Mouse (Mus musculus): ENCODE data around the gene Ccnj. TPM values are rescaled to one million over a fixed set of nuclear protein-coding genes. Genes with fewer than 3 reads are reported as not detected.

Ccnj gene
- polyA plus RNA-seq, 1 experiment from 2014 or later = 5.4 TPM

- Histone ChIP-seq H3K36me3 (ENCODE audit: control insufficient read depth, insufficient read depth, low read length) (no peaks in the 10 kb centered on the region), H3K27me3 (ENCODE audit: control insufficient read depth, insufficient read depth, low read length) (peaks cover 86% of the 10 kb centered on the region), H3K27ac (replicated peaks in 1 of 2; ENCODE audit: control insufficient read depth in 1 of 2, insufficient read depth in 1 of 2, low read depth in 2 of 2, low read length in 2 of 2) (no peak overlapping the region), H3K4me2 (ENCODE audit: low read length) (no peak overlapping the region), H3K9me3 (ENCODE audit: control insufficient read depth, low read length) (no peaks in the 10 kb centered on the region), H3K4me1 (ENCODE audit: control insufficient read depth in 2 of 2, insufficient read depth in 2 of 2, low read length in 2 of 2) (no peaks in the 10 kb centered on the region), H3K4me3 (ENCODE audit: control insufficient read depth in 1 of 2, insufficient read depth in 1 of 2, low read depth in 1 of 2, low read length in 2 of 2) (no peak overlapping the region), H3K9ac (ENCODE audit: low read length) (no peak overlapping the region)
- no peak for ATAC-seq (ENCODE audit: insufficient number of reproducible peaks, insufficient read depth, low FRiP score, low read depth)
- 85% methylated on average over 4 of the region's 4 CpGs for WGBS
Measured at GRCm38 (mm10) chr19:40881700-40882099, 50.6 kb downstream of the Ccnj start.

- WGBS = 92% methylated on average over 1 of the region's 1 CpGs
- Histone ChIP-seq H3K27ac (replicated peaks in 1 of 2; ENCODE audit: control insufficient read depth in 1 of 2, insufficient read depth in 1 of 2, low read depth in 2 of 2, low read length in 2 of 2) (no peak overlapping the region), H3K27me3 (ENCODE audit: control insufficient read depth, insufficient read depth, low read length) (peaks cover 75% of the 10 kb centered on the region), H3K9me3 (ENCODE audit: control insufficient read depth, low read length) (peaks cover 5% of the 10 kb centered on the region), H3K36me3 (ENCODE audit: control insufficient read depth, insufficient read depth, low read length) (no peaks in the 10 kb centered on the region), H3K4me2 (ENCODE audit: low read length) (no peak overlapping the region), H3K4me3 (ENCODE audit: control insufficient read depth in 1 of 2, insufficient read depth in 1 of 2, low read depth in 1 of 2, low read length in 2 of 2) (no peak overlapping the region), H3K9ac (ENCODE audit: low read length) (no peak overlapping the region), H3K4me1 (ENCODE audit: control insufficient read depth in 2 of 2, insufficient read depth in 2 of 2, low read length in 2 of 2) (no peaks in the 10 kb centered on the region)
- ATAC-seq (ENCODE audit: insufficient number of reproducible peaks, insufficient read depth, low FRiP score, low read depth) = no peak
Measured at GRCm38 (mm10) chr19:40888887-40889286, 57.8 kb downstream of the Ccnj start.

GRCm38 (mm10) chr19:40894071-40894506, 63.0 kb downstream of the Ccnj start:
- H3K9ac ChIP-seq (ENCODE audit: low read length) = peak overlapping the region; percentile 76
- H3K27ac ChIP-seq (replicated peaks in 1 of 2; ENCODE audit: control insufficient read depth in 1 of 2, insufficient read depth in 1 of 2, low read depth in 2 of 2, low read length in 2 of 2) = peak overlapping the region; percentile 75 to 92
- peaks cover 38% of the 10 kb centered on the region for H3K27me3 ChIP-seq (ENCODE audit: control insufficient read depth, insufficient read depth, low read length)
- no peak for ATAC-seq (ENCODE audit: insufficient number of reproducible peaks, insufficient read depth, low FRiP score, low read depth)
- H3K4me1 ChIP-seq (ENCODE audit: control insufficient read depth in 2 of 2, insufficient read depth in 2 of 2, low read length in 2 of 2) = peaks cover 0 to 3% of the 10 kb centered on the region in 2 experiments; a peak in 1 of 4 replicates
- WGBS = 49% methylated on average over 21 of the region's 21 CpGs
- peak overlapping the region; percentile 72 to 85 for H3K4me3 ChIP-seq (ENCODE audit: control insufficient read depth in 1 of 2, insufficient read depth in 1 of 2, low read depth in 1 of 2, low read length in 2 of 2)
- 0 out of 2 replicates have a peak, but pooled peaks cover 6% of the 10 kb centered on the region for H3K36me3 ChIP-seq (ENCODE audit: control insufficient read depth, insufficient read depth, low read length)
- peak overlapping the region; percentile 78 for H3K4me2 ChIP-seq (ENCODE audit: low read length)
- H3K9me3 ChIP-seq (ENCODE audit: control insufficient read depth, low read length) = peaks cover 9% of the 10 kb centered on the region

- Histone ChIP-seq H3K9ac (ENCODE audit: low read length) (peak within 1 kb of the TSS; percentile 76), H3K4me1 (ENCODE audit: control insufficient read depth in 2 of 2, insufficient read depth in 2 of 2, low read length in 2 of 2) (peaks cover 0 to 3% of the 10 kb centered on the region in 2 experiments; a peak in 1 of 4 replicates), H3K27ac (replicated peaks in 1 of 2; ENCODE audit: control insufficient read depth in 1 of 2, insufficient read depth in 1 of 2, low read depth in 2 of 2, low read length in 2 of 2) (peak within 1 kb of the TSS; percentile 91 to 92), H3K27me3 (ENCODE audit: control insufficient read depth, insufficient read depth, low read length) (peaks cover 33% of the 10 kb centered on the region), H3K4me3 (ENCODE audit: control insufficient read depth in 1 of 2, insufficient read depth in 1 of 2, low read depth in 1 of 2, low read length in 2 of 2) (peak within 1 kb of the TSS; percentile 72 to 85), H3K4me2 (ENCODE audit: low read length) (peak within 1 kb of the TSS; percentile 78), H3K36me3 (ENCODE audit: control insufficient read depth, insufficient read depth, low read length) (0 out of 2 replicates have a peak, but pooled peaks cover 8% of the 10 kb centered on the region), H3K9me3 (ENCODE audit: control insufficient read depth, low read length) (peaks cover 9% of the 10 kb centered on the region)
- under 1% methylated on average over 84 of the region's 89 CpGs for WGBS
- peak; percentile 66; the same call in 1 of the 2 replicates for ATAC-seq (ENCODE audit: insufficient number of reproducible peaks, insufficient read depth, low FRiP score, low read depth)
Measured at GRCm38 (mm10) chr19:40894519-40895392, 63.7 kb downstream of the Ccnj start, which contains the start of gene Zfp518a. Zfp518a (plus strand) TSS chr19:40894705.

- H3K27me3 ChIP-seq (ENCODE audit: control insufficient read depth, insufficient read depth, low read length) = peaks cover 29% of the 10 kb centered on the region
- H3K27ac ChIP-seq (replicated peaks in 1 of 2; ENCODE audit: control insufficient read depth in 1 of 2, insufficient read depth in 1 of 2, low read depth in 2 of 2, low read length in 2 of 2) = peak overlapping the region; percentile 9 to 92; a peak in 3 of 4 replicates
- H3K4me2 ChIP-seq (ENCODE audit: low read length) = peak overlapping the region; percentile 78
- ATAC-seq (ENCODE audit: insufficient number of reproducible peaks, insufficient read depth, low FRiP score, low read depth) = 0 out of 2 replicates have a peak, but pooled peaks have one; percentile 31
- H3K9ac ChIP-seq (ENCODE audit: low read length) = peak overlapping the region; percentile 76
- H3K9me3 ChIP-seq (ENCODE audit: control insufficient read depth, low read length) = peaks cover 9% of the 10 kb centered on the region
- 2% methylated on average over 6 of the region's 6 CpGs for WGBS
- H3K36me3 ChIP-seq (ENCODE audit: control insufficient read depth, insufficient read depth, low read length) = 0 out of 2 replicates have a peak, but pooled peaks cover 8% of the 10 kb centered on the region
- H3K4me1 ChIP-seq (ENCODE audit: control insufficient read depth in 2 of 2, insufficient read depth in 2 of 2, low read length in 2 of 2) = peaks cover 0 to 3% of the 10 kb centered on the region in 2 experiments; a peak in 1 of 4 replicates
- H3K4me3 ChIP-seq (ENCODE audit: control insufficient read depth in 1 of 2, insufficient read depth in 1 of 2, low read depth in 1 of 2, low read length in 2 of 2) = peak overlapping the region; percentile 72 to 85
Measured at GRCm38 (mm10) chr19:40895393-40895703, 64.3 kb downstream of the Ccnj start.

Small RNAs within 50 kb of the gene (microRNA-seq; reads per million reads assigned to microRNA genes)
- 1.1 reads per million for gene Mir8092

Other genes with a start within 250 kb of the Ccnj start
- gene Aldh18a1, start 242.8 kb upstream of the Ccnj start, polyA plus RNA-seq (2014; fragmentation: Nextera tagmentation; extraction: Ambion mirVana) = 38.3 and 41.2 TPM in 2 replicates
- 10.3 and 10.7 TPM in 2 replicates for gene Tctn3, start 219.0 kb upstream of the Ccnj start, polyA plus RNA-seq (2014; fragmentation: Nextera tagmentation; extraction: Ambion mirVana)
- gene Entpd1, start 218.9 kb upstream of the Ccnj start, polyA plus RNA-seq (2014; fragmentation: Nextera tagmentation; extraction: Ambion mirVana) = 11.6 and 13.4 TPM in 2 replicates
- gene Cc2d2b, start 82.5 kb upstream of the Ccnj start, polyA plus RNA-seq (2014; fragmentation: Nextera tagmentation; extraction: Ambion mirVana) = 0.30 TPM in 1 of 2 replicates, not detected in the other
- 8.0 and 9.0 TPM in 2 replicates for gene Zfp518a, start 63.4 kb downstream of the Ccnj start, polyA plus RNA-seq (2014; fragmentation: Nextera tagmentation; extraction: Ambion mirVana)
- gene Blnk, start 163.3 kb downstream of the Ccnj start, polyA plus RNA-seq (2014; fragmentation: Nextera tagmentation; extraction: Ambion mirVana) = 0.27 and 0.39 TPM in 2 replicates
- gene Dntt, start 198.0 kb downstream of the Ccnj start, polyA plus RNA-seq (2014; fragmentation: Nextera tagmentation; extraction: Ambion mirVana) = 0.16 TPM in 1 of 2 replicates, not detected in the other
- 0.14 TPM in 1 of 2 replicates, not detected in the other for gene Opalin, start 245.8 kb downstream of the Ccnj start, polyA plus RNA-seq (2014; fragmentation: Nextera tagmentation; extraction: Ambion mirVana)